ENCODE assay signal across 12 mouse cellular contexts in the genomic region with DNA sequence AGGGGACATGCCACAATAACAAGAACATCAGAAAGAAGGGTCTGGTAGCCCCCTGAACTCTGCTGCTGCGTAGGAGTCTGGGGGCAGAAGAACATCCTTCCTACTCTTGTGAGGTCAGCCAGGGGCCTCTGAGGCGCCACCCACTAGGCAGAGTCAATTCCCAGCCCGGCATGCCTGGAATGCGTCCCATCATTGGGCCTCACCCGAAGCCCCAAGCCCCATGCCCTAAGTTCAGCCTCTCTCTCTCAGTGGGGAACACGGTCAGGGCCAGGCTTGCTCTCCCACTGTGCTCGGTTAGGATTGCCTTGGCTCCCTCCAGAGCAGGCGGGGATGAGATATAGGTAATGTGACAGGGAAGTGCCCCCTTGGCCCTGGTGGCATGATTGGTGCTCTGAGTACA. TPM values are rescaled to one million over a fixed set of nuclear protein-coding genes. Genes with fewer than 3 reads are reported as not detected.
DNase-seq lines count a peak whose midpoint lies in the region; ATAC-seq and TF ChIP-seq lines count a peak whose summit lies in the region.
"Had no signal": no experiment of that assay in that cellular context is flagged by ENCODE, and none has a peak within 500 bp of the region (broad histone marks: within the 10 kb centered on the region; RNA-seq: fewer than 3 reads in every experiment).

No protein-coding gene starts in this region.

- peak overlapping the region; percentile 35; the same call in 1 of the 2 replicates for H3K27ac ChIP-seq in gastrocnemius, adult 2 months
- H3K27ac ChIP-seq in lung, embryonic 15.5 days = peak overlapping the region; percentile 46
- no peak overlapping the region; the same call in 1 of the 2 replicates for H3K27ac ChIP-seq in embryonic facial prominence, embryonic 14.5 days (replicated peaks; ENCODE audit: low read depth, low read length)
- no peak overlapping the region for H3K27ac ChIP-seq in forebrain, embryonic 13.5 days

- H3ac ChIP-seq in myocyte (ENCODE audit: control insufficient read depth, insufficient read length) = no peak overlapping the region

- no peak for TF ChIP-seq POLR2A in myocyte (IDR thresholded peaks at IDR 0.05; ENCODE audit: insufficient read length, low read depth)

- TF ChIP-seq CTCF in gastrocnemius, adult 2 months (IDR thresholded peaks at IDR 0.05) = no peak

- H3K4me2 ChIP-seq in lung, embryonic 15.5 days = no peak overlapping the region; the same call in 1 of the 2 replicates
- H3K4me2 ChIP-seq in embryonic facial prominence, embryonic 14.5 days (ENCODE audit: low read depth, low read length) = no peak overlapping the region
- H3K4me2 ChIP-seq in myocyte (ENCODE audit: low read depth) = peak overlapping the region; percentile 34
- no peak overlapping the region for H3K4me2 ChIP-seq in forebrain, embryonic 13.5 days

- WGBS in lung, embryonic 15.5 days = 12% methylated on average over 8 of the region's 8 CpGs
- 3% methylated on average over 8 of the region's 8 CpGs for WGBS in embryonic facial prominence, embryonic 14.5 days
- WGBS in forebrain, embryonic 13.5 days = 25% methylated on average over 8 of the region's 8 CpGs

- H3K9me3 ChIP-seq in lung, embryonic 15.5 days = no peaks in the 10 kb centered on the region
- H3K9me3 ChIP-seq in embryonic facial prominence, embryonic 14.5 days (ENCODE audit: control insufficient read depth, low read length) = no peaks in the 10 kb centered on the region
- H3K9me3 ChIP-seq in forebrain, embryonic 13.5 days (replicated peaks) = no peaks in the 10 kb centered on the region

- no peak overlapping the region for H3K9ac ChIP-seq in lung, embryonic 15.5 days
- H3K9ac ChIP-seq in embryonic facial prominence, embryonic 14.5 days (ENCODE audit: low read depth, low read length) = no peak overlapping the region
- H3K9ac ChIP-seq in forebrain, embryonic 13.5 days = no peak overlapping the region

- H3K27me3 ChIP-seq in lung, embryonic 15.5 days = no peaks in the 10 kb centered on the region
- no peaks in the 10 kb centered on the region for H3K27me3 ChIP-seq in embryonic facial prominence, embryonic 14.5 days (replicated peaks; ENCODE audit: control insufficient read depth, insufficient read depth, low read length)
- H3K27me3 ChIP-seq in myocyte (ENCODE audit: control insufficient read depth, insufficient read depth, insufficient read length) = no peaks in the 10 kb centered on the region
- H3K27me3 ChIP-seq in forebrain, embryonic 13.5 days = no peaks in the 10 kb centered on the region

- intact Hi-C loops in gastrocnemius, adult 2 months (cut with DNase I) = no loop called here

- no peaks in the 10 kb centered on the region for H3K36me3 ChIP-seq in lung, embryonic 15.5 days
- no peaks in the 10 kb centered on the region for H3K36me3 ChIP-seq in embryonic facial prominence, embryonic 14.5 days (ENCODE audit: control insufficient read depth, insufficient read depth, low read length)
- no peaks in the 10 kb centered on the region for H3K36me3 ChIP-seq in myocyte (ENCODE audit: control insufficient read depth, insufficient read depth)
- no peaks in the 10 kb centered on the region for H3K36me3 ChIP-seq in forebrain, embryonic 13.5 days (ENCODE audit: poor library complexity, severe bottlenecking)

- H3K4me1 ChIP-seq in lung, embryonic 15.5 days = peaks cover 23% of the 10 kb centered on the region
- peaks cover 23% of the 10 kb centered on the region for H3K4me1 ChIP-seq in embryonic facial prominence, embryonic 14.5 days (ENCODE audit: control insufficient read depth, insufficient read depth, low read length)
- no peaks in the 10 kb centered on the region for H3K4me1 ChIP-seq in forebrain, embryonic 13.5 days

- H3K4me3 ChIP-seq in gastrocnemius, adult 2 months = no peak overlapping the region
- no peak overlapping the region for H3K4me3 ChIP-seq in lung, embryonic 15.5 days
- no peak overlapping the region for H3K4me3 ChIP-seq in embryonic facial prominence, embryonic 14.5 days (ENCODE audit: low read depth, low read length)
- H3K4me3 ChIP-seq in myocyte = no peak overlapping the region
- H3K4me3 ChIP-seq in forebrain, embryonic 13.5 days = no peak overlapping the region

- ATAC-seq in lung, embryonic 15.5 days (ENCODE audit: borderline replicate concordance, extremely low read depth, low FRiP score, low TSS enrichment) = peak; percentile 73
- ATAC-seq in embryonic facial prominence, embryonic 14.5 days (ENCODE audit: low read depth) = peak; percentile 75
- ATAC-seq in forebrain, embryonic 13.5 days = no peak

- H3K79me2 ChIP-seq in myocyte (ENCODE audit: control insufficient read depth, insufficient read depth) = no peaks in the 10 kb centered on the region

- DNase-seq in gastrocnemius, adult 2 months = peak; percentile 43
- no peak for DNase-seq in gastrocnemius, adult 18-20 months (ENCODE audit: low spot score)
- DNase-seq in lung, postnatal 25 days (ENCODE audit: low spot score) = no peak
- peak; percentile 63 for DNase-seq in embryonic facial prominence, embryonic 14.5 days (ENCODE audit: low spot score)
- no peak for DNase-seq in layer of hippocampus, postnatal 10 days (ENCODE audit: low spot score in 2 of 2)
- DNase-seq: cerebellum, postnatal 36 days had no signal

TF ChIP-seq in myocyte, 11 proteins besides CTCF, POLR2A, EP300 and RAD21:
- peak in 1 of 3 experiments; percentile 53 for TF ChIP-seq MYOG (IDR thresholded peaks at IDR 0.05; ENCODE audit: control insufficient read depth in 1 of 3, insufficient read depth in 1 of 3, insufficient read length in 2 of 3, low read depth in 2 of 3)
- TF ChIP-seq USF1 (IDR thresholded peaks at IDR 0.05; ENCODE audit: low read depth) = no peak

RNA-seq across cellular contexts. Expression of gene Prss38, which starts 9.7 kb away (rescaled TPM):
- total RNA-seq in gastrocnemius, adult 2 months (2021) = not detected
- not detected for total RNA-seq in gastrocnemius, adult 18-20 months (2021)
- not detected in 2 replicates for polyA plus RNA-seq in lung, embryonic 15.5 days (2015; fragmentation: Nextera tagmentation; extraction: Ambion mirVana)
- polyA plus RNA-seq in embryonic facial prominence, embryonic 14.5 days (2014; fragmentation: Nextera tagmentation; extraction: Ambion mirVana) = not detected in 2 replicates
- polyA plus RNA-seq in myocyte (2012; fragmentation: generic; extraction: Trizol) = not detected
- not detected for total RNA-seq in layer of hippocampus, postnatal 10 days (2021)
- polyA plus RNA-seq in forebrain, embryonic 13.5 days (2015; fragmentation: Nextera tagmentation; extraction: Ambion mirVana) = not detected in 2 replicates
- total RNA-seq: adrenal gland, adult 2 months; granulocyte monocyte progenitor cell, adult 5-6 weeks; left cerebral cortex, postnatal 10 days had no signal
- polyA plus RNA-seq: adrenal gland, adult 2 months had no signal

Comparison
In these comparisons a context has a peak if more than half of its experiments do, and no peak if none do; other contexts are left out.
1. DNase-seq: peak in gastrocnemius, adult 2 months (single experiment) and embryonic facial prominence, embryonic 14.5 days (single experiment); none in gastrocnemius, adult 18-20 months (single experiment), lung, postnatal 25 days (single experiment) and layer of hippocampus, postnatal 10 days (0 of 2).
2. H3K27ac ChIP-seq: peak in gastrocnemius, adult 2 months (single experiment) and lung, embryonic 15.5 days (single experiment); none in embryonic facial prominence, embryonic 14.5 days (single experiment) and forebrain, embryonic 13.5 days (single experiment).